Mouse (Mus musculus): ENCODE results near the gene Ece2. TPM values are rescaled to one million over a fixed set of nuclear protein-coding genes. Genes with fewer than 3 reads are reported as not detected.

Ece2 gene
- polyA plus RNA-seq, 1 experiment from 2014 or later, result 2.4 TPM

DNA sequence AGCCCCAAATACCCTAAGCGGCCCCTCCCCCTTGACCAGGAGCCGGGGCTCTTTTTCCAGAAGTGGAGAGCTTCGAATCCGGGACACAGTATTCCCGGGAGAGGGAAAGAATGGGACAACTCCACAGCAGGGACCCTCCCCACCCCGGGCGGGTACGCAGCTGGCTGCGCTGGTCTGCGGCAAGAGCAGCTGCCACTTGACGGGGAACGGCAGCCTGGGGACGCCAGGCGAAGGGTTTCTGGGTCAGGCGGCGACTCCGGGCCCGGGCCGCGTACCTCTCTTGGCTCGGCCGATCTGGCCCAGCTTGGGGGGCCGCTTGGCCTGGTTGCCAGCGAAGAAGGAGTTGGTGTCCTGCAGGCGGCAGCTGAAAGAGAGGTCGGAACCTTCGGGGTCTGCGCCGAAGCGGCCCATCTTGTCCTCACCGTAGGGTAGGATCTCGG lies 8.9 kb upstream of the Ece2 start:
- Histone ChIP-seq H3K4me2 (ENCODE audit: low read depth, low read length) (peak overlapping the region; percentile 99), H3K9me3 (replicated peaks; ENCODE audit: control insufficient read depth, low read length) (no peaks in the 10 kb centered on the region), H3K36me3 (replicated peaks; ENCODE audit: control insufficient read depth, insufficient read depth, low read depth, low read length) (no peaks in the 10 kb centered on the region), H3K27me3 (ENCODE audit: control insufficient read depth, insufficient read depth, low read length) (peaks cover 13% of the 10 kb centered on the region), H3K4me3 (ENCODE audit: low read depth, low read length) (peak overlapping the region; percentile 72), H3K9ac (replicated peaks; ENCODE audit: low read length) (peak overlapping the region; percentile 78), H3K27ac (replicated peaks; ENCODE audit: low read depth, low read length) (no peak overlapping the region), H3K4me1 (ENCODE audit: control insufficient read depth, insufficient read depth, low read length) (no peaks in the 10 kb centered on the region)
- peak; percentile 6 for DNase-seq (ENCODE audit: low spot score)
- peak; percentile 4; the same call in 1 of the 2 replicates for ATAC-seq (replicated peaks; ENCODE audit: insufficient number of reproducible peaks, low FRiP score, low TSS enrichment, low read depth)
- 0% methylated on average over 32 of the region's 32 CpGs for WGBS

DNA sequence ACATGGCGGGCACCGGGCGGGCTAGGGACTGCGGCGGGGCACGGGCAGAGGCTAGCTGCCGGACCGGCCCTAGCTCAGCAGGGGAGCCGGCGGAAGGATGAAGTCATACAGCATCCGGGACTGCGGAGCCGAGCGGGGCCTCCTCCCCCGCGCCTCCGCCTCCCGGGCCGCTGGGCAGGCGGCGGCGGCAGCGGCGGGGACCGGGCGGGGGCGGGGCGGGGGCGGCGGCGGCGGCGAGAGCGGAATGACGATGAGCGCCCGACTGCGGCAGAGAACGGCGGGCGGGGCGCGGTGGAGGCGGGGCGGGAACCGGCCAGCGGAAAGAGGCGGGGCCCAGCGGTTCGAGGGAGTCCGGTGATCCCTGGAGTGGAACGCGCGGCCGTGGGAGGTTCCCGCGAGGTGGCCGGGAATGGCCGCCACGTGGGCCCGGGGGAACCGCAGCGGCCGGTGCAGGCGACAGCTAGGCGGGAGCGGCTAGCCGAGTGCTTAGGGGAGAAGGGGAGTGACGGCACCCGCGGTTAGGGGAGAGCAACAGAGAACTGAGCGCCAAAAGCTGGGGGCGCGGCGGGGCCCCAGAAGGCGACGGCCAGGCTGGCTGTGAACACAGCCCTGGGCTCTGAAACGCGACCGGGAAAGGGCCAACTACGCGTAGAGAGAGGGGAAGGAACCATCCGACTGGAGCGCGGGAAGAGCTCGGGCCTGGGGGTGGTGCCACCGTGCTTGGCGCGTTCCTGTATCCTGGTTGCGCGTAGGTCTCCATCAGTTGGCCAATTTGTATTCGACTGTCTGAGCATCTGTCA lies 8.2 kb upstream of the Ece2 start, which contains the start of gene Camk2n2:
Gene Camk2n2 (minus strand): TSS at position 97 of the 800 bp plus-strand sequence.
- peaks cover 13% of the 10 kb centered on the region for H3K27me3 ChIP-seq (ENCODE audit: control insufficient read depth, insufficient read depth, low read length)
- H3K36me3 ChIP-seq (replicated peaks; ENCODE audit: control insufficient read depth, insufficient read depth, low read depth, low read length), result no peaks in the 10 kb centered on the region
- H3K9ac ChIP-seq (replicated peaks; ENCODE audit: low read length), result peak within 1 kb of the TSS; percentile 78
- H3K4me1 ChIP-seq (ENCODE audit: control insufficient read depth, insufficient read depth, low read length), result no peaks in the 10 kb centered on the region
- no peaks in the 10 kb centered on the region for H3K9me3 ChIP-seq (replicated peaks; ENCODE audit: control insufficient read depth, low read length)
- ATAC-seq (replicated peaks; ENCODE audit: insufficient number of reproducible peaks, low FRiP score, low TSS enrichment, low read depth) (peak; percentile 56), DNase-seq (ENCODE audit: low spot score) (peak; percentile 60)
- H3K4me2 ChIP-seq (ENCODE audit: low read depth, low read length), result peak within 1 kb of the TSS; percentile 99
- WGBS, result under 1% methylated on average over 67 of the region's 92 CpGs
- peak within 1 kb of the TSS; percentile 44; the same call in 1 of the 2 replicates for H3K27ac ChIP-seq (replicated peaks; ENCODE audit: low read depth, low read length)
- peak within 1 kb of the TSS; percentile 72 for H3K4me3 ChIP-seq (ENCODE audit: low read depth, low read length)

DNA sequence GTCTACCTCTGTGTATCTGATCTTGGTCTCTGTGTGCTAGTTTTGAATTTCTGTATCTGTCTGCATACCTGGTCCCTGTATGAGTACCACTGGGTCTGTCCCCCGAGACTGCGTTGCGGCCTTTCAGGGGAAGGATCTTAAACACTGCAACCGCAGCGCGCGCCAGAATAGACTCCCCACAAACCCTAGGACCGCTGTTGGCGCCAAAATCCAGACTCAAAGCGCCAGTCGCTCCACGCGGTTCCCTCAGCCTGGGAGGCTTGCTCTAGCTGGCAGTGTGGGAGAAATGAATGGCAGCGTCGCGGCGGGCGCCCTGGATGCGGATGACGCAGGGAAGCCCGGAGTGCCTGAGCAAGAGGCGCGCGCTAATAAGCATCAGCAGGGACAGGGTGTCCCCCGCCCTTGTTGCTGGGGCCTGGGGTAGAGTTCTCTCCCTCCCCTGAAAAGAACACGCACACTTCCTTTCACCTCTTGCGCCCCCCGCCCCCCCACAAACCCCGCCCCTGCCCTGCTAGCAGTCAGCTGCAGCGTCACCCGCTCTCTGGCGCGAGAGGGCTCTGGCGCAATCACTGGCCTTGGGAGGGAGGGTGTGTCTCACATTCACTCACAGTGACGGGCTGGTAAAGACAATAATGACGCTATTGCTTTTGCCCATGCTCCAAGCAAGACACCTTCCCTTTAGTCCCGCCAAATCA lies 7.5 kb upstream of the Ece2 start:
- ATAC-seq (replicated peaks; ENCODE audit: insufficient number of reproducible peaks, low FRiP score, low TSS enrichment, low read depth) (peak; percentile 45), DNase-seq (ENCODE audit: low spot score) (peak; percentile 72)
- Histone ChIP-seq H3K27me3 (ENCODE audit: control insufficient read depth, insufficient read depth, low read length) (peaks cover 13% of the 10 kb centered on the region), H3K4me1 (ENCODE audit: control insufficient read depth, insufficient read depth, low read length) (no peaks in the 10 kb centered on the region), H3K9ac (replicated peaks; ENCODE audit: low read length) (peak overlapping the region; percentile 78), H3K27ac (replicated peaks; ENCODE audit: low read depth, low read length) (peak overlapping the region; percentile 44; the same call in 1 of the 2 replicates), H3K9me3 (replicated peaks; ENCODE audit: control insufficient read depth, low read length) (no peaks in the 10 kb centered on the region), H3K4me2 (ENCODE audit: low read depth, low read length) (peak overlapping the region; percentile 99), H3K4me3 (ENCODE audit: low read depth, low read length) (peak overlapping the region; percentile 72), H3K36me3 (replicated peaks; ENCODE audit: control insufficient read depth, insufficient read depth, low read depth, low read length) (no peaks in the 10 kb centered on the region)
- WGBS, result under 1% methylated on average over 37 of the region's 37 CpGs

- 58% methylated on average over 2 of the region's 2 CpGs for WGBS
- H3K4me2 ChIP-seq (ENCODE audit: low read depth, low read length), result no peak overlapping the region
These were observed 6.4 kb upstream of the Ece2 start for GRCm38 (mm10) chr16:20623211-20623610.

DNA sequence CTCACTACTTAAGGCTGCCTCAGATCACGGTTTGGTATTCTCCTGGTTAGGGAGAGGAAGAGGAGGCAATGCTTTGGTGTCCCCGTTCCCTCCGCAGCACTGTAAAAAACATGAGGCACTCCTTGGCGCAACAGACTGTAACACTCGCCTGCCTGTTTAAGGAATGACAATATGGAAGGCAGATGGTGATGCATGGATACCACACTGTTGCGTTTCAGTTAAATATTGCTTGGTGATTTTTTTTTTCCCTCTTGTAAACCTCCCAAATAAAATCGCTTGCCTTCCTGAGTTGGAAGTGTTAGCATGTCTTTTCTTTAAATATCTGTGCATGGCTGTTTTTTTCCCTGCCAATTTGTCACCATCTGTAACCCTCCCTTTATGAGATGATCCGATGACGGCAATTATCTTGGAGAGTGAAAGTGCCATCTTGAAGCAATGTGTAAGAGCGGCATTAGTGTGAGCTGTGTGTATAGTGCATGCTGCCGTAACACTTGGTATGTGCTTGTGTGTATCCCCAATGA lies 697 bp upstream of the Ece2 start:
- no peak overlapping the region for H3K27ac ChIP-seq (replicated peaks; ENCODE audit: low read depth, low read length)
- no peaks in the 10 kb centered on the region for H3K4me1 ChIP-seq (ENCODE audit: control insufficient read depth, insufficient read depth, low read length)
- no peak overlapping the region for H3K4me3 ChIP-seq (ENCODE audit: low read depth, low read length)
- H3K27me3 ChIP-seq (ENCODE audit: control insufficient read depth, insufficient read depth, low read length), result no peaks in the 10 kb centered on the region; the same call in 1 of the 2 replicates
- H3K36me3 ChIP-seq (replicated peaks; ENCODE audit: control insufficient read depth, insufficient read depth, low read depth, low read length), result no peaks in the 10 kb centered on the region
- H3K9me3 ChIP-seq (replicated peaks; ENCODE audit: control insufficient read depth, low read length), result no peaks in the 10 kb centered on the region
- no peak overlapping the region for H3K9ac ChIP-seq (replicated peaks; ENCODE audit: low read length)
- H3K4me2 ChIP-seq (ENCODE audit: low read depth, low read length), result no peak overlapping the region
- ATAC-seq (replicated peaks; ENCODE audit: insufficient number of reproducible peaks, low FRiP score, low TSS enrichment, low read depth) (no peak), DNase-seq (ENCODE audit: low spot score) (peak; percentile 4)
- 59% methylated on average over 11 of the region's 11 CpGs for WGBS

More at GRCm38 (mm10) chr16:20623211-20623610, 6.4 kb upstream of the Ece2 start:
- Histone ChIP-seq H3K9me3 (replicated peaks; ENCODE audit: control insufficient read depth, low read length) (no peaks in the 10 kb centered on the region), H3K27ac (replicated peaks; ENCODE audit: low read depth, low read length) (no peak overlapping the region), H3K9ac (replicated peaks; ENCODE audit: low read length) (no peak overlapping the region), H3K36me3 (replicated peaks; ENCODE audit: control insufficient read depth, insufficient read depth, low read depth, low read length) (no peaks in the 10 kb centered on the region), H3K27me3 (ENCODE audit: control insufficient read depth, insufficient read depth, low read length) (peaks cover 13% of the 10 kb centered on the region), H3K4me3 (ENCODE audit: low read depth, low read length) (no peak overlapping the region), H3K4me1 (ENCODE audit: control insufficient read depth, insufficient read depth, low read length) (no peaks in the 10 kb centered on the region)
- DNase-seq (ENCODE audit: low spot score) (no peak), ATAC-seq (replicated peaks; ENCODE audit: insufficient number of reproducible peaks, low FRiP score, low TSS enrichment, low read depth) (no peak)

- Histone ChIP-seq H3K27ac (replicated peaks; ENCODE audit: low read depth, low read length) (no peak overlapping the region), H3K9ac (replicated peaks; ENCODE audit: low read length) (no peak overlapping the region), H3K36me3 (replicated peaks; ENCODE audit: control insufficient read depth, insufficient read depth, low read depth, low read length) (no peaks in the 10 kb centered on the region), H3K4me3 (ENCODE audit: low read depth, low read length) (no peak overlapping the region), H3K4me2 (ENCODE audit: low read depth, low read length) (no peak overlapping the region), H3K4me1 (ENCODE audit: control insufficient read depth, insufficient read depth, low read length) (no peaks in the 10 kb centered on the region), H3K27me3 (ENCODE audit: control insufficient read depth, insufficient read depth, low read length) (no peaks in the 10 kb centered on the region), H3K9me3 (replicated peaks; ENCODE audit: control insufficient read depth, low read length) (no peaks in the 10 kb centered on the region)
- WGBS, result 75% methylated on average over 8 of the region's 8 CpGs
- DNase-seq (ENCODE audit: low spot score) (no peak), ATAC-seq (replicated peaks; ENCODE audit: insufficient number of reproducible peaks, low FRiP score, low TSS enrichment, low read depth) (no peak)
These were observed 7.8 kb downstream of the Ece2 start for GRCm38 (mm10) chr16:20637410-20637809.

DNA sequence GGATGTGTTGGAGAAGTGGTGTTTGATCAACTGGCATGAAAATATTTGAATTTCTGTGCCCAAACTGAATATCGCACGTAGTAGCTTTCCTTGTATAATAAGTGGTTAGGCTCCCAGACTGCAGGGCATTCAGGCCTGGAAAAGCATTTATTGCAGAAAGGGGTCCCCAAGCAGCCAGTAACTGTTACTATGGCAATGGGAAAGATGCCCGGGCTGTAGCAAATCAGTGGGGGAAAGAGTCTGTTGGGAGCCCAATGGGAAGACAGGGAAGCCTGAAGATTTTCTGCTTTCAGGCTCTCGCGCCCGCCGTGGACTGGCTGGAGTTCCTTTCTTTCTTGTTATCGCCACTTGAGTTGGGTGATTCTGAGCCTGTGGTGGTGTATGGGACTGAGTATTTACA lies 8.7 kb downstream of the Ece2 start:
- 87% methylated on average over 8 of the region's 8 CpGs for WGBS

More for the DNA sequence above, 8.7 kb downstream of the Ece2 start:
- DNase-seq (ENCODE audit: low spot score) (no peak), ATAC-seq (replicated peaks; ENCODE audit: insufficient number of reproducible peaks, low FRiP score, low TSS enrichment, low read depth) (no peak)
- Histone ChIP-seq H3K4me2 (ENCODE audit: low read depth, low read length) (no peak overlapping the region), H3K36me3 (replicated peaks; ENCODE audit: control insufficient read depth, insufficient read depth, low read depth, low read length) (no peaks in the 10 kb centered on the region), H3K4me3 (ENCODE audit: low read depth, low read length) (no peak overlapping the region), H3K4me1 (ENCODE audit: control insufficient read depth, insufficient read depth, low read length) (no peaks in the 10 kb centered on the region), H3K9me3 (replicated peaks; ENCODE audit: control insufficient read depth, low read length) (no peaks in the 10 kb centered on the region), H3K9ac (replicated peaks; ENCODE audit: low read length) (no peak overlapping the region), H3K27ac (replicated peaks; ENCODE audit: low read depth, low read length) (no peak overlapping the region), H3K27me3 (ENCODE audit: control insufficient read depth, insufficient read depth, low read length) (no peaks in the 10 kb centered on the region)

All from embryonic facial prominence, embryonic 11.5 days (tissue).